Mouse (Mus musculus): ENCODE measurements around the gene Relt. TPM values are rescaled to one million over a fixed set of nuclear protein-coding genes. Genes with fewer than 3 reads are reported as not detected.

Gene Relt
- total RNA-seq, 1 experiment from 2014 or later, result 95.0 TPM

DNA sequence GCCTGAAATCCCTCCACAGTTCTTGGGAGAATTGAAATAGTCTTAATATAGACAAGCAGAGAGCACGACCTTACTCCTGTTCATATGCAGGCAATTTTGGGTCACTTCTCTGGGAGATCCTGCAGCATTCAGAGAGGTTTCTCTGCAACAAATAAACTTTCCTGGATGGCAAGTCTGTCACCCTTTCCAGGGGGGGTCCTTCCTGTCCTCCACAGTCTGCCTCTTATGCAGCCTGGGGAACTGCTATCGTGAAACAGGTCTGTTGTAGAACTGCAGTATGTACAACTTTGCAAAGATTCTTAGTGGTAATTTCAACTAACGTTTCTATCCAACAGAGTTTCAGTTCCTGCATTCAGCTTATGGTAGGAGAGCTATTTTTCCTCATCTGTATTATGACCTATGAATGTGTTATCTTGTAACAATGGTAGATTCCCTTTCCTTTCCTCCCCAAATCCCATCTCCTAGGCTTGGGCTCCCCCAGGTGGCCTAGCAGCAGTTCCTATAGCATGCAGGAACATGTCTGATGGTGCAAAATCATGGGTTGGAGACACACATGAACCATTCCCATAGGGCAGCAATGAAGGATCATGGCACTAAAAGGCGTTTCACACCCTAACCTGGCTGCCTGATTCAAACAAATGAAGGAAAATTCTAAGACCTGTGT, 44.7 kb downstream of the Relt start:
- 0 out of 2 replicates have a peak, but pooled peaks have one; percentile 3 for ATAC-seq (ENCODE audit: extremely low read depth, insufficient number of reproducible peaks, low FRiP score, poor library complexity, severe bottlenecking)

- ATAC-seq (ENCODE audit: extremely low read depth, insufficient number of reproducible peaks, low FRiP score, poor library complexity, severe bottlenecking), result no peak
Observed at GRCm38 (mm10) chr7:100817442-100817760, 45.8 kb downstream of the Relt start.

DNA sequence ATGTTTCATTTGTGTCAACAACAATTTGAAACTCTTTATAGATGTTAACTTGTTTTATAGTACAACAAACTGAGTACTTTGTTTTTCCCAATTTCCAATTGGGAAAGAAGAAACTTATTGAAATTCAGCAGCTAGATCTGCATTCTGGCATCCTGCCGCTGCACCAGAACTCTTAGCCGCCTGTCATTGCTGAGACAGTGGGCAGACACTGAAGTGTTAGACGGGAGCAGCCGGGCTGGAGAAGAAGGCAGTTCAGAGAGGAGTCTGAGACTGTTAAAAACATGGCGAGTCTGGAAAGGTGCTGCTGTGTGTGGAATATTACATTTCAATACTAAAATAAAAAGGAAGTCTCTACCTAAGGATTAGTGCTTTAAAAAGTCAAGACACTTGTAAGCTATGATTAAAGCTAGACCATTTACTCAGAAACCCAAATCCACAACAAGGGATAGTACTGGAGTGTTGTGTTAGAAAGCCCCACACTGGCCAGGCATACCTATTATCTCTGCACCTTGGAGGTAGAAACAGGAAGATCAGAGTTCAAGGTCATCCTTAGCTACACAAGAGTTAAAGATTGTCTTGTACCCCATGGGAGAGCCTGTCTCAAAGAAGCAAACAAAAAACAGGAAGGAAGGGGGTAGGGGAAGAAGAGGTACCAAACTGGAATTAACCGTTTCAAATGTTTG, 46.3 kb downstream of the Relt start:
- no peak for ATAC-seq (ENCODE audit: extremely low read depth, insufficient number of reproducible peaks, low FRiP score, poor library complexity, severe bottlenecking)

DNA sequence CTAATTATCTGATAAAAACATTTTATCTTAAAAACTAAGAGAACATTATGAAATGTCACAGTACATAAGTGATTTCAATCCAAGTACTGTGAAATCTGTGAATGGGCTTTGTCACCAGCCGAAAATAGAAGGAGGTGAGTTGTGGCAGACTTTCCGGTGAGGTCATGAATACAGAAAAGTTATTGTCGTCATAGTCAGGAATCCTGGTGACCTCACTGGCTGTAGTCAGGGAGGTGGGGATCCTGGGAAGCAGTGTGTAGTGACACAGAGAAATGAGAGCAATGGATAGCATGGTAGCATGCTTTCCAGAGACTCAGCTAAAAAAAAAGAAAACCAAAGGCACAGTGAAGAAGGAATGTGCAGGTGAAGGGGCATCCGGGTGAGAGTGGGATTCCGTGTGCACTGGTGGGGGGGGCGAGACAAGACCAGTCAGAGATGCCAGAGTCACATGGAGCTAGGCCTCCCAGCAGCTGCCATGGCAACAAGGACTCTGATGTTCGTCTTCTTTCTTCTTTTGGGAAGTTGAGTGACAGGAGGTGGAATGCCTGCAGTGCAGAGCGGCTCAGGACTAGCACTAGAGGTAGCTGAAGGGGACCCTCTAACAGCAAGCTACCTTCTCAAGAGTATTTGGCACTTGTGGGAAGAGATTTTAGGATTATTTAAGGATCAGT, 47.2 kb downstream of the Relt start:
- no peak for ATAC-seq (ENCODE audit: extremely low read depth, insufficient number of reproducible peaks, low FRiP score, poor library complexity, severe bottlenecking)

- no peak for ATAC-seq (ENCODE audit: extremely low read depth, insufficient number of reproducible peaks, low FRiP score, poor library complexity, severe bottlenecking)
Observed at GRCm38 (mm10) chr7:100812641-100813040, 50.6 kb downstream of the Relt start.

GRCm38 (mm10) chr7:100811912-100812311, 51.3 kb downstream of the Relt start:
- ATAC-seq (ENCODE audit: extremely low read depth, insufficient number of reproducible peaks, low FRiP score, poor library complexity, severe bottlenecking), result no peak

GRCm38 (mm10) chr7:100805391-100805790, 57.9 kb downstream of the Relt start:
- ATAC-seq (ENCODE audit: extremely low read depth, insufficient number of reproducible peaks, low FRiP score, poor library complexity, severe bottlenecking), result no peak

DNA sequence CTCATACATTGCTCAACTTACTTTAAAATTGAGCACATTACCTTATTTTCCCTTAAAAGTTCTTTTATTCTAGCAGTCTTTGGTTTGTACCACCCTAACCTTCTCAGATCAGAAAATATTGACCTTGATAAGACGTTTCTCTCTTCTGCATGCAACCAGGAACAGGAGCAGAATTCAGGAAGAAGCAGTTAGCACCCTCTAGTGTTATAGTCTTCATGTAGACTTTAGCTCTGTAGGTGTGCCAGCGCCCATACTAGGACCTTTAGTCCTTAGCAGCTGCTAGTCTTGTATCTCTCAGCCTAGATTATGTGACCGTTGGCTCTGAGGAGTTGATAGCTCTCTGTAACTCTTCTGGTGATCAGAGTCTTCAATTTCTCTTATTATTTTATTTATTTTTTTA, 64.4 kb downstream of the Relt start:
- ATAC-seq (ENCODE audit: extremely low read depth, insufficient number of reproducible peaks, low FRiP score, poor library complexity, severe bottlenecking), result 0 out of 2 replicates have a peak, but pooled peaks have one; percentile 30

Other genes with a start within 250 kb of the Relt start
- gene Plekhb1, start 201.0 kb downstream of the Relt start, total RNA-seq (2017), result 0.35 TPM in 1 of 2 replicates, not detected in the other
- 13.3 and 13.4 TPM in 2 replicates for gene Fam168a, start 156.8 kb downstream of the Relt start, total RNA-seq (2017)
- 0.25 TPM in 1 of 2 replicates, not detected in the other for gene Arhgef17, start 68.7 kb upstream of the Relt start, total RNA-seq (2017)
- 1.4 and 2.0 TPM in 2 replicates for gene P2ry6, start 111.2 kb upstream of the Relt start, total RNA-seq (2017)
- gene P2ry2, start 149.4 kb upstream of the Relt start, total RNA-seq (2017), result 15.5 and 22.1 TPM in 2 replicates
- 457 and 522 TPM in 2 replicates for gene Fchsd2, start 229.4 kb upstream of the Relt start, total RNA-seq (2017)

All from neutrophil, adult 5-6 weeks (primary cell).